Mouse (Mus musculus): ENCODE results near the gene Cyba.

DNA sequence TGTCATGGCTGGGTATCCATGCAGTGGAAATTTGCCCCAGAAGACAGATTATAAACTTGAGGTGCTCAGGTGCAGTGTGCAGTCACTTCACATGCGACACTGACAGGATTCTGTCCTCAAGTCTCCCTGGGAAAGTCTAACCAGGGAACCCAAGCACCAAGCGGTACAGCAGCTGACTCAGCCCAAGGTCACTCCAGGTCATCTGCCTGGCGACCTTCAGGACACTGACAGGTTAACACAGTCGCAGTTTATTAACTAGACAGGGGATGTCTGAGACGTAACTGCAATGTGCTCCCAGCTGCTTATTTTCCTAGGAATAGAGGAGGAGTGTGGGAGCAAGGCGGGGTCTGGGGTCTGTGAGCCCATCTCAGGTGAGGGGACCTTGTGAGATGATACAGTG lies 36.7 kb upstream of the Cyba start:
- TF ChIP-seq CTCF (IDR thresholded peaks at IDR 0.05) = no peak
- TF ChIP-seq POLR2A (IDR thresholded peaks at IDR 0.05; ENCODE audit: insufficient read depth, low read depth, low read length) = no peak
- no peak for TF ChIP-seq EP300 (IDR thresholded peaks at IDR 0.05; ENCODE audit: insufficient read depth, low read depth, low read length)
